Mouse (Mus musculus) right cerebral cortex, adult 2 months (tissue): ENCODE results near the gene Sync.

ENCODE experiments used
- DNase-seq, 2 experiments: peaks; one replicate each; pipeline ENCODE4 v3.0.0; 2021 to 2022; ENCODE audit warnings: low spot score in 2 of 2

The Sync gene

DNA sequence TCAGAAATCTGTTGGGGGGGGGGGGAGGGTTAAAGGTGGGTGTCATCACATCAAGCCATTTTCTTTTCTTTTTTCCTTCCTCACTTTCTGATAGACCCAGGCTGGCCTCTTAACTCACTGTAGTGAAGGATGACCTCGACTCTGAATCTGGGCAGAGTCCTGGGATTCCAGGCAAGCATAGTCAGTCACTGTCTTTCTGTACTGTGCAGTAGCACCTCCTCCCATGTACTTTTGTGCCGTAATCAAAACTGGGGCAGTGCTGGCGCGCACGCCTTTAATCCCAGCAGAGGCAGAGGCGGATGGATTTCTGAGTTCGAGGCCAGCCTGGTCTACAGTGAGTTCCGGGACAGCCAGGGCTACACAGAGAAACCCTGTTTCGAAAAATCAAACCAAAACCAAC, 16.4 kb downstream of the Sync start:
- no peak for DNase-seq

- no peak for DNase-seq
Measured at GRCm38 (mm10) chr4:129304306-129304705, 16.9 kb downstream of the Sync start.

DNA sequence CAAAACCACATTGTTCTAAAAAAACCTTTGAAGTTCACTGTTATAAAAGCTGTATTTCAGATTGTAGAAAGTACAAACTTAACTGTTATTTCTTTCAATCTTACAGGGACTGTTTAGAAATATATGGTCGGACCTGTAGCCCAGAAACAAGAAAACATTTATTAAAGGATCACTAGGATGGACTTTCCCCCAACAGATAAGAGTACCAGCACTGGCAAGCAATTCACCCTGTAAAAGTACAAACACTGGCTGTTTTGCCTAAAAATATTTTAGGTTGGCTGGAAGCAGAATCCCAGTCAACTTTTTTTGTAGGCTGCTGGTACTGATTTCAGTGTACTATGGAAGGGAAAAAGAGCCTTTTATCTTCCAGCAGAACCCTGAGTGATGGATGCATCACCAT, 20.5 kb downstream of the Sync start:
- no peak for DNase-seq

DNA sequence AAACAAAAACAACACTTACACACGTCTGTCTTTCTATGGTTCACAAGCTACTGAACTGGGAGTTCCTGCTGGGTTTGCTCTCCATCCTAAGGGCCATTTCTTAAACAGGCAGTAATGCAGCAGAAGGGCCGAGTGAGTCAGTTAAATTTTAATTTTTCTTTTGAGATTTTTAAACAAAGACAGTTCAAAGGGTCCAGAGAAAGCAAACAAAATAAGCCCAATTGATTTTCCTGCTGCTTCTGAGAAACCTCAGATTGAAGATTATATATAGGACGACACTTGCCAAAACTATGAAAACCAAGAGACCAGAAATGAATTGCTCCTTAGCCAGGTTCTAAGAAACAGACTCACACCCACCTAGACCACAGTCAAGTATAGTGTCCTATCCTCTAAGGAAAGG, 26.5 kb downstream of the Sync start:
- no peak for DNase-seq

DNA sequence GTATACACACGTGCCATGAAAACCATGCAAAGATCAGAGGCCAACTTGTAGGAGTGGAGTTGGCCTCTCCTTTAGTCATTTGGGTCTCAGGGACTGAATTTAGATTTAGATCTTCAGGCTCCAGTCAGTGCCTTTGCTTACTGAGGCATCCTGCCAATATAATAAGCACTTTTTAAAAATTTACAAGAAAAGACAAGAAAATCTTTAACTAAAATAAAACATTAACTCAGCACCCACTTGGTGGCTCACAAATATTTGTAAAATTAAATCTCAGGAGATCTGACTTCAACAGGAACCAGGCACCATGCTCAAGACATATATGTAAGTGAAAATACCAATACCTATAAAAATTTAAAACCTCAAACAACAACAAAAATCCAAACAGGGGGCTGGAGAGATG, 33.5 kb downstream of the Sync start:
- no peak for DNase-seq

GRCm38 (mm10) chr4:129322042-129322441, 34.6 kb downstream of the Sync start:
- peak in 1 of 2 experiments; percentile 10 for DNase-seq

GRCm38 (mm10) chr4:129323491-129323890, 36.1 kb downstream of the Sync start:
- DNase-seq, result no peak

GRCm38 (mm10) chr4:129324756-129325155, 37.3 kb downstream of the Sync start:
- peak; percentile 33 to 40 for DNase-seq

- no peak for DNase-seq
Measured at GRCm38 (mm10) chr4:129326191-129326590, 38.8 kb downstream of the Sync start.

DNA sequence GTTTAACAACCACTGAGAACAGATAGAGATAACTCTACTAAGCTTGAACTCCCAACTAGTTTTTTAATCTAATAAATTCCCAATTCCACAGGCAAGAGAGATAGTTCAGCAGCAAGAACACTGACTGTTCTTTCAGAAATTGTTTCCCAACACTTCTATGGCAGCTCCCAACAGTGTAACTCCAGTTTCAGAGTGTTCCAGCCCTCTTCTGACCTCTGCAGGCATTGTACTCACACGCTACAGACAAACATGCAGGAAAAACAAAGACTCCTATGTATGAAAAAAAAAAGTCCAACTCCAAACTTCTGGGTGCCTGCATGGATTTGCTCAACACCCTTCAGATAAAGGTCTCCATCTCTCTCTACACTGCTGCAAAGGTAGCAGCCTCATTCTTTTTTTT, 45.4 kb downstream of the Sync start:
- no peak for DNase-seq

GRCm38 (mm10) chr4:129334677-129335215, 47.3 kb downstream of the Sync start:
- DNase-seq, result no peak

DNA sequence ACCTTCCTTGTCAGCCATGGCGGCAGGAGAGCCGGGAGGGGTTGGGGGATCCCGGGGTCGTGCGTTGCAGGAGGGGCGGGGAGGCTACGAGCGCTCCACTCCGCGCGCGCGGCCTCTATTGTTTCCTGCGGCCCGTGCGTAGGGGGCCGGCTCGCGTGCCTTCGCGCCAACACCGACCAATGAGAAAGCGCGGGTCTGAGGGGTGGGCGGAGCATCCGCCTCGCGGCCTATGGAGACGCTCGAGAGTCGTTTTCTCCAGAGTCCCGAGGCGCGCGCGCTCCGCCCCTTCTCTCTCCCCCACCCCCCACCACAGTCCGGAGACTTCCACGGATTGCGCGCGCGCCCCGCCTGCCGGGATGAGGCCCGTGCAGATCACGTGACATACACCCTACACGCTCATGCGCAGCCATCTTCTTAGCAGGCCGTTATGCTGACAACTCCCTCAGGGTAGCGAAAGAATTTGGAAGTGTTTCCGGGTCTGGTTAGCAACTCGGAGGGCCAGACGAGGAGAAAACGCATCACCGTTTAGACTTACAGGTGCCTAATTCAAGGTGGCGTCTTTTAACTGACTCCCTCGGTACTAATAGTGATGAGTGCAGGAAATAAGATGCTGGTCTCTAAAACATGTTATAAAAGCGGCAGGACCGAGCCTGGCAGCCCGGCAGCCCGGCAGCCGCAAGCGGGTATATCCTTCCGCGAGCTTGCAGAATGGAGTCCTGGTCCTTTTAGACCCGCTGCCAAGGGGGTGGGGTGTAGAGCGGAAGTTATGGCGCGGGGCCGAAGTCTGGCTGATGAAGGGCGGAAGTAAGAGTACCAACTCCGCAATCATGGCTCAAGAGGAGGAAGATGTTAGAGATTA, 48.0 kb downstream of the Sync start, which contains the start of the genes Rbbp4 and Zbtb8os:
TSS of gene Rbbp4 (minus strand) at position 155 of the 859 bp plus-strand sequence.
TSS of gene Zbtb8os (plus strand) at position 480 of the 859 bp plus-strand sequence.
- peak; percentile 96 to 98 for DNase-seq

DNA sequence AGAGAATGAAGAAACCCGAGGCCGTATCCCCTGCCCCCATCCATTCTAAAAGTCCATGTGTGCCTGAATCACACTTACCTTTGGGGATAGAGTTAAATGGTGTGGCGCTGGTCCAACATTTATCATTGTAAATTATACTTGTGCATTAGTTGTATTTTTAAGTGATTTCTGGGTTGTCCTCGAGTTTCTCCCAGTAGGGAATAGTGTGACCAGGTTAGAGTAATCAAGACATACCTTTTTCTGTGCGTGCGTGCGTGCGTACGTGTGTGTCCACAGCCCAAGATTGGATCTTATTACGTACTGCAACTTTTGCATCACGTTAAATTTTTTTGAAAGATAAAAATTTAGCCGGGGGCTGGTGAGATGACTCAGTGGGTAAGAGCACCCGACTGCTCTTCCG, 48.9 kb downstream of the Sync start:
- DNase-seq, result no peak

GRCm38 (mm10) chr4:129339743-129340142, 52.3 kb downstream of the Sync start:
- no peak for DNase-seq

- no peak for DNase-seq
Measured at GRCm38 (mm10) chr4:129341888-129342287, 54.5 kb downstream of the Sync start.

DNA sequence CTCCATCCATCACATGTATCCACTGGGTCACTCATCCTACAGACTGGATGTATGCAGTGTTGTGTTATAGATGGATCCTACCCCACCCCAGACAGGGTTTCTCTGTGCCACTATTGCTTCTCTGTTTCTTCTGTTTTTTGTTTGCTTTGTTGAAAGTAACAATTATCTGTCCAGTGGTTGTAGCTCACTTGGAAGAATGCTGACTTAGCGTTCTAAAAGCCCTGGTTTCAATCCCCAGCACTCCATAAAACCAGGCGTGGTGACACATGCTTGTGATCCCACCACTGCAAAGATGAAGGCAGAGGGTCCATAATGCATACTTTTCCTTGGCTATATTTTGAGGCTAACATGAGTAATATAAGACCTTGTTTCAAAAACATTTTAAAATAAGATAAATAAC, 55.3 kb downstream of the Sync start:
- DNase-seq, result no peak

- peak; percentile 48 to 50 for DNase-seq
Measured at GRCm38 (mm10) chr4:129346481-129347154, 59.2 kb downstream of the Sync start.

- peak; percentile 72 to 74 for DNase-seq
Measured at GRCm38 (mm10) chr4:129350644-129351043, 63.2 kb downstream of the Sync start.

- DNase-seq, result peak; percentile 46 to 63
Measured at GRCm38 (mm10) chr4:129351111-129351510, 63.7 kb downstream of the Sync start.

DNA sequence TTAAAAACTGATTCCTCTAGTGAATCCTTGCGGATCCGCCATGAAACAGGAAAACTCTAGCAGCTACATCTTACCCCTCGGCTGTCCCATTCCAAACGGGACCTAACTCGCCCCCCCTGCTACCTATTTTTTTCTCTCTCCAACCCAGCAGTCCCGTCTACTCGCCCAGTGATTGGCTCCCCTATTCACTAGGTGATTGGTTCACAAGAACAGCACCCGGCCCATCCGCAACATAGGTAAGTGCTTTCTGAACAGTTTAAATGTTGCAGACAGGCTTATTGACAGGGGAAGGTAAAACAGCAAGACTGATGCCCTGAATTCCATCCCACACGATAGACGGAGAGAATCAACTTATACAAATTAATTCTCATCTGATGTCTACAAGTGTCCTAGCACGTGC, 65.8 kb downstream of the Sync start:
- DNase-seq, result no peak

DNA sequence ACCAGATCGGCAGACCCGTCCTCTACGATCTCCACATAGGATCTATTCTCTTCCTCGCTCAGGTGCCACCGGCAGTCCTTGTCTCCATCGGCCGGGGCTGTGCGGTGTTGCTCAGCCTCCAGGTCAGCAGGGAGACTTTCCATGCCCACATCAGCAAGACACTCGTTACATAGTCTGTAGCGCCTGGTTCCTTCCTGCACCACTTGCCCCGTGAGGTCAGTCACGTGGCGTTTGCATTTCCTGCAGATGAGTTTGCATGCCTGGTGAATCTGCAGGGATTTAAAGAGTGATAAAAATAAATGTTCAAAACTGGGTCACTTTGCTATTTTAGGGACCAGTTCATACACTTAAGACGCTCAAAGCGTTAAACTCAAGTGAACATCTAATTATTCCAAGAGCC, 66.8 kb downstream of the Sync start:
- peak; percentile 15 for DNase-seq

DNA sequence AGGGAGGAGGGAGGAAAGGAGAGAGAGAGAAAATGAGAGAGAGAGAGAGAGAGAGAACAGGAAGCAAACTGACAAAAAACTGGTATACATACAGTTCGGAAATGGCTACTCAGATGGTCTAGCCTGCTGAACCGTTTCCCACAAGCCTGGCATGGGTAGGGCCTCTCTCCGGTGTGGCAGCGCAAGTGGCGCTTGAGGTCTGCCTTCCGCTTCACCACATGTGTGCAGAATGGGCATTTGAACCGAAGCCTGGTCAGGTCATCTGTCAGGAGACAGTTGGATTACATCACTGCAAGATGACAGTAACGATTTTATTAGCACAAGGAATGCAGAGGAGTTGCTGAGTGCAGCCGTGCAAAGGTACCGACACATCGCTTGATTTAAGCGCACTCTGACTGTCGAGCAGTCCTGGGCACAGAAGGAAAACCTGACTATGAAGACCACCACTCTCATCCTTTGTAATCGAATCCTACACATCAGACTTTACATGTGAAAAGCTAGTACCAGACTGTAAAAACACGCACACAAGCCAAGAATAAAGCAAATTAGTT, 70.3 kb downstream of the Sync start:
- DNase-seq, result no peak
